Mouse (Mus musculus) yolk sac, embryonic 10.5 days (tissue): Measurements from ENCODE around the gene Fgd6.

Experiments
- DNase-seq: peaks from one replicate; pipeline ENCODE4 v3.0.0-alpha.2; 2017; ENCODE audit warnings: low spot score

Fgd6 gene

DNA sequence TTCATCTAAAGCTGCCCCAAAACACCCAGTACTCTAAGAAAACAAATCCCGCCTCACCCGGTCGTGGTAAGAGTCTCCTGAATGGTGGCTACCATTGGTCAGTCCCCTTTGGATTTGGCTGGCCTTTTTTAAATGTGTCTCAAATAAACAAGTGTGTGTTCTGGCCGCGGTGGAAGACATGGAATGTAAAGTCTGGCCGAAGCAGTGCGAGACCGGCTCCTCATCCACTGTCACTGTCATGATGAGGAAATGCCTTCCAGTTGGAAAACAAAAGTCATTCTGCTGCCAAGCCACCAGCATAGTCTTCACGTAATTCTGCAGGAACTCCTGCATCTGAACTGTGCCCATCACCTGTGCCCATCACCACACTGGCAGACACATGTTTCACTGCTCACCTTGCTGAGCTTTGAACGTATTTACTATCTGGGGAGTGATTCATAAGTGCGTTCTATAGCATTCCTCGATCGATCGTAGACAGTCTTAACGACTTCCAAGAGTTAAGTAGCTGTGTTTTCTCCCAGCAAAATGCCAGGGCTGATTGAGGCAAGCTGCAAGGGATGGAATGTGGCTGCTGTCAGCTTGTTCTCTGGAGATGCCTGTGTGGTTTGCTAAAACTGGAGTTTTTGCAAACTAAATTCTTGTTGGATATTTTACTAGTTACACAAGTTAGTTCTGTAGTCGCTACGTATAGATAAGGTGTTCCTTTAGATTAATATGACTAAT lies 60.1 kb downstream of the Fgd6 start:
- DNase-seq, result no peak

DNA sequence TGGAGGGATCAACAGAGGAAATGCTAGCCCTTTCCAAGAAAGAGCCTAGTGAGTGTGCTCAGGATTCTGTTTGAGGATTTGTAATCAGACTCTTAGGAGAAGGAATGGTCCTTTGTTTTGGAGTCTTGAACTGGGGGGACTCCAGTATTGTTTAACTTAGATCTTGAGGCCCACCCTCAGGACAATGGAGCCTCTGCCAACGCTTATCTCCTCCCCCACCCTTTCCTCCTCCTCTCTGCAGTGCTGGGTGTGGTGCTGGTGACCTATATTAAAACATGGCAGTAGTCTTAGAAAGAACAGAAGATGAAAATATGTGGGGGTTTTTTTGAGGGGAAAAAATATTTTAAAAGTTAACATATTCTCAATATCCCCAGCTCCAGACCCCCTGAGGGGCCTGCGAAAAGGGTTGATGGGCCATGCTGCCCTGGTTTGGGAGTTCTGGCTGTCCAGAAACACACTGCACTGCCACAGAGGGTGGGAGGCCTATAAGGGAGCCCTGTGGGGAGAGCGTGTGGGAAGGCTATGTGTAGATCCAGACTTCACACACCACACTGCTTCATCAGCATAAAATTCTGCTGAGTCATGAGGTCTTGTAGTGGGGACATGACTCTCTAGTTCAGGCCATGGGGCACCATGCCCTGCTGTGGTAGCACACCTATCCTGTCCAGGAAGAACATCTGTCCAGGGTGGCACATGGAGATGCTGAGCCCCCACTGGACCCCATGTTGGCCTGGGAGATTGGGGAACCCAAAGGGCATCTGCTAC lies 61.5 kb downstream of the Fgd6 start:
- DNase-seq, result no peak

DNA sequence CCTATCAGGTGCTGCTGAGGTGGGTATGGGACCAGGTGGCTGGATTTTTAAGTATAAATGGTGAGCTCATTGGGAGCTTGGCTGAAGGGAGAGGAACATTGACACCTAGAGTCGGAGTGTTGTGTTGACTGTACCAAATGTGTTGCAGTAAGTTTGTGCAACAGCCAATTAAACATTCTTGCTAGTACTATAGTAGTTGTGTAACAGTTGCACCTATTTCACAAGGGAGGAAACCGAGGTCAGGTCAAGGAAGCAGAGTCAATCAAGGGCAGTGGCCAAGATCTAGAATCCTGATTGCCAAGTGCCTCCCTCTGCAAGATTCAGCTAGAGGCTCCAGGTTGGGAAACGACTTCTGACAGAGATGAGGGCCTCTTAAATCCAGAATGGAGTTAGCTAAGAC lies 62.3 kb downstream of the Fgd6 start:
- no peak for DNase-seq

DNA sequence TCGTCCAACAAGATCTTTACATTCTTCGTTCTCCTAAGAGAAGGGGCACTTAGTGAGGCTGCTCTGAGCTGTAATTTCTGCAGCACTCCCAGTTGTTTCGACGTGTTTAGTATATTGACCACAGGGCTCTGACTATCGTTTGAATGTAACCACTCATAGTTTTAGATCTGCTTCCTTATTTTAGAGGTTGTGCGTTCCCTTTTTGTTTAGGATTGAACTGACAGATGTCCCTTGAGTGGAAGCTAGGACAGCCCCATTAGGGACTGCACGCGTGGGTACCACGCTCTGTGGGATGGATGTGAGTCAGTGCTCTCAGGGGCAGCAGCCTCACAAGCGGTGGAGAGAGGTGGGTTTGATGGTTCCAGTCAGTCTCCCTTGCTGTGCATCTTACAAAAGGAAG lies 69.7 kb downstream of the Fgd6 start:
- no peak for DNase-seq

DNA sequence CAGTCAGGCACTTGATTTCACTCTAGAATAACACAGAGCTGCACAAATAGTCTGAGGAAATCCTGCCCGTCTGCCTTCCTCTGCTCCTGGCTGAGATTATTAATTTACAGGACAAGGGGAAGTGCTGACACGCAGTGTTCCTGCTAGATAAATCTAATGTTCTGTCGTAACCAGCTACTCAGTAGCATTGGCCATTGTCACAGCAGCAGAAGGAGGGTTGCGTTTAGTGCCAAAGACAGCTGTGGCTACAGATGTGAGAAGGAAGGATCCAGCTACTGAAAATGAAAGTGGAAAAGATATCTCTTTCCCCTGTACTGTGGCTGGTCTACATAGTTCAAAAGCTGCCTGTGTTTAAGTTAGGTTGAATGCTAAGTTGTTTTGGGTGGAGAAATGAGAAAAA lies 71.4 kb downstream of the Fgd6 start:
- DNase-seq, result no peak

DNA sequence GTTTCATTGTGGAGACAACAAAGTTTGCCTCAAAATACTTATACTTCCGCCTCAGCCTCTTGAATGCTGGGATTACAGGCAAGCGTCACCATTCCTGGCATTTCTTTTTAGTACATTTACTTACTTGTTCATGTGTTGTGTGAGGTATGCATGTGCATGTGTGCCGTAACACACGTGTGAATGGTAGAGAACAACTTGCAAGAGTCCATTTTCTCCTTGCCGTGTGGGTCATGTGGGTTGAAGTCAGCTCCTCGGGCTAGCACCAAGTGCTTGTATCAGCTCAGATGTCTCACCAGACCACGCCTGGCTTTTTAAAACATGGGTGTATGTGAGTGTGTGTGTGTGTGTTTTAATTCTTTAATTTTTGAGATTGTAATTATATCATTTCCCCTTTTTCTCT lies 71.8 kb downstream of the Fgd6 start:
- no peak for DNase-seq

DNA sequence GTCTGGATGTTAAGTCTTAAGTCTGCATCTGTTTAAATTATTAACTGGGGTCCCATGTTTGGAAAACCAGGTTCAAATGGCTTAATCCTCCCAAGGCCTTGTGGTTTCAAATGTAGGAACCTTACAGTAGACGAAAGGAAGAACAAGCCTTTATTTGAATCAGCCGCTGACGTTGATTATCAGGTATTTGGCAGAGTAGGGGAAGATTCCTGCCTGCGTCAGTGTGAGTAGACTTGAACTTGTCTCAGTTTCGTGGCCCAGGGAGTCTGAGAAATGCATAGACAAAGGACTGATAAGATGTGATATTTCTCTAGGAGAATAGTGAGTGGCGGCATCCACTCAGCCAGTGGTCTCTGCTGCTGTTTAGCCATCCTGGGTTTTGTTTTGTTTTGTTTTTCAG lies 73.0 kb downstream of the Fgd6 start:
- no peak for DNase-seq

DNA sequence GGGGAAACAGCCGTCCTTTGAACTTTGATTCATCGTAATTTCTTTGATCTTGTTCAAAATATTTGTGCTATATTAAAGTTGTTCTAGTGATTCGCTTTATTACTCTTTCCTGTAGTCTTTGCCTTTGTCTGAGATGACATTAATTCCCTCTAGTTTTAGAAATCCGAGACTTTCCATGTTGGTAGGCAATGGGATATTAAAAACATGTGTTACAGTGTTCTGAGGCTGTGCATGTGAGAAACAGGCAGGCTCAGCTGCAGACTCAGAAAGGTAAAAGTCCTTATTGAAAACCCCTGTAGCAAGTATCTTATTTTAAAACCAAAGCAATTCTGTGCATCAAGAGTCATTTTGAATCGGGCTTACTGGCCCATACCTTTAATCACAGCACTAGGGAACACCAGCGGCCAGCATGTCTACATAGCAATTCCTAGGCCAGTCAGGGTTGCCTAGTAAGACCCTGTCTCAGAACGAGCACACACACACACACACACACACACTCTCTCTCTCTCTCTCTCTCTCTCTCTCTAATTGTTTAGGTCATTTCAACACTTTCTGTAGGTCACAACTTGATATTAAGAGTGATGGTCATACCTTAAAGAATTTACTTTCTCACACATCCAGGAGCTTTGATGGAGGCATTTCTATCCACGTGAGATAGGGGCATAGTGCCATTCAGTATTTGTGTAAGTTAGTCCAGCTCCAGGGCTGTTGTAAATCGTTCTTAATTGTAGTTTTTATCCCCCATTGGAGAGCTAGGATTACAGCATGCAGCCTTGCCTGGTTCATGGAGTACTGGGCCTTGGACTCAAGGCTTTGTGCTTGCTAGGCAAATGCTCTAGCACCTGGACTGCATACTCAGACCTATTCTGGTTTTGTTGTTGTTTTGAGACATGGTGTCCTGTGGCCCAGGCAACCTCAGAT lies 75.3 kb downstream of the Fgd6 start:
- DNase-seq, result no peak

DNA sequence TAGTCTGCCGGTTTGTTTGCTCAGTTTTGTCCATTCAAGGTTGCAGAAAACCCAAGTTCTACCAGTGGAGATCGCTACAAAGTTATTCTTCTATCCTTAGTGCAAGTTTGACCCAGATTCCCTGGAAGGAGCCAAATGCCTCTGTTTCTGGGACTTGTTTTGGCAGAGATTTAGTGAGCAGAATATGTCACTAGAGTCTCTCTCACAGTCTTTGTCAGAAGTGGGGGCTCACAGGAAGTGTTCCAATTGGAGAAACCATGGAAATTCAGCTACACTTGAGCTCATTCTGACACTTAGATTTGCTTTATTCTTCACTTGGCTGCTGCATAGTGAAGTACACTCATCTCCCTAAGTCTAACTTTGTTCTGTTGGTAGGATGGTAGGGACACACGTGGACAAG lies 76.4 kb downstream of the Fgd6 start:
- no peak for DNase-seq

DNA sequence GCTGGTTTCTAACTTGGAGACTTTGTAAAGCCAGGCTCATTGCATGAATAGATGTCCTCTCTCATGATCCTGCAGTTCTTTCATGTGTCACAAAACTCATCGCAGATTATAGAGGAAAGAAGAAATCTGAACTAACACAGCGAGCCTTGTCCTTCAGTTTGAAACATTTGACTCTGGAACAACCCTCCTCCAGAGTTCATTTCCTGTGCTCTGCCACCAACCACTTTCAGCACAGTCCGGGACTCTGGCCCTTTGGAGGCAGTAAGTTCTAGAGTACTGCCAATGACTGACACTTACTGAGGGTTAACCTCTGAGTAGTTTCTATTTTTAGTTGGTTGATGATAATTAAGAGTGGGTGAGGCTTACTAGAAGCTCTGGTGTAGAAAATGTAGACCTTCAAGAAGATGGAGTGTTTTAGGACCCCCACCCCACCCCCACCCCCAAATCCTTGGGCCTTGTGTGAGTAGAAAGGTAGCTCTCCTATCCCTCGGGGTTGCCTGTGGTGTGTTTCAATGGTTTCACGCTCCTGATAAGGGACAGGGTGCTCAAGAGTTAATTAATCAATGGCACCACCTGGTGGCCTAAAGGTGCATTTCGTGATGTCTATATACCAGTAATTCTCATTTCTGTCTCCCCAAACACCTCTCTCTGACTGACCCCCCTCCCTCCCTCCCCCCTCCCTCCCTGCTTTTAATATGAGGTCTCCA lies 80.2 kb downstream of the Fgd6 start:
- peak; percentile 74 for DNase-seq

DNA sequence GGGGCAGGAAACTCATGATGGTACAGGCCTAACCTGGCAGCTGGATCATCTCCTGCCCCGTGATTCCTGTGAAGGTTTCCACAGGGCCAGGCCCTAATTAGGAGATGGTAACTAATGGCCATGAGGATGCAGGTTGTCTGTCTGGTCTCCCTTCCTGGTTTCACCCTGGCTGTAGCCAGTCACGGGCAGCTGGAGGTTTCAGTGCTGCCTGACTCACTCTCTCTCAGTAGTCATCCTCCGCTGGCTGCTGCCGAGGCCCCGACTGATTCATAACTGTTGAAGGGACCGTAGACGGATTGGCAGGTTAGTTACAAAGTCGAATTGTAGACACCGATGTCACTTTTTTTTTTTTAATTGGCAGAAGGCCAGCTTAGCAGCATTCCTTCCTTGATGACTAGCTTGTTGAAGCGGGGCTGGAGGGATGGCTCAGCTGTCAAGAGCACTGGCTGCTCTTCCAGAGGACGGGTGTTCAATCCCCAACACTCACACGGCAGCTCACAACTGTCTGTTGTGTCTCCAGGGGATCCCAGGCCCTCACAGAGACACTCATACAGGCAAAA lies 81.1 kb downstream of the Fgd6 start:
- DNase-seq, result no peak

DNA sequence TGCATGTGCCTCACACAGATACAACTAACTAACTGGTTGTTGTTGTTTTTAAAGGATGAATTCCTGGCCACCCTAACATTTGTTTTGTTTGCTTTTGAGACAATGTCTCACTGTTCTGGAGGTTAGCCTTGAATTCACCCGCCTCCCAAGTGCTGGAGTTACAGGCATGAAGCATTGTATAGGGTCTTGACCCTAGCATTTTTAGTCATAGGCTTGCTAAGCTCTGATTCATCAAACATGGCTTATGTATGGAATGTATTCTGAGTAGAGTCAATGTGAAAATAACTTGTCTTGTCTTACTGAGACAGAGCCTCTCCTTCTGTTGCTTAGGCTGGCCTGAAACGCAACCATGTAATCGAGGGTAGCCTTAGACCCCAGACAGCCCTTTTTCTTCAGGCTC lies 82.1 kb downstream of the Fgd6 start:
- DNase-seq, result no peak

DNA sequence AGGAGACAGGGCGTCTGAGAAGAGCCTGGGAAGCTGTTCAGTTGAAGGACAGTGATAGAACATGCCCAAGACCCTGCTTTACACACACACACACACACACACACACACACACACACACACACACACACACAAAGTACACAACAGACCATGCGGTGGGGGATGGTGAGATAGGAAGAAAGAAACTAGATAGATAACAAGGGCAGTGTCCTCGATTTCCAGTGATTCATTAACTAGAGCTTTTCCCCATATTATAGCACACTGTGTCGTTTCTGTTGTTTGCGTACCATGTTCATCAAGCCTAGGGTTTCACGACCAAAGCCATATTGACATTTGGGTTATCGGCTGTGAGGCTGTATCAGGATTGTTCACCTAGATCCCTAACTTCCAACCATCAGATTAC lies 83.2 kb downstream of the Fgd6 start:
- peak; percentile 64 for DNase-seq

DNA sequence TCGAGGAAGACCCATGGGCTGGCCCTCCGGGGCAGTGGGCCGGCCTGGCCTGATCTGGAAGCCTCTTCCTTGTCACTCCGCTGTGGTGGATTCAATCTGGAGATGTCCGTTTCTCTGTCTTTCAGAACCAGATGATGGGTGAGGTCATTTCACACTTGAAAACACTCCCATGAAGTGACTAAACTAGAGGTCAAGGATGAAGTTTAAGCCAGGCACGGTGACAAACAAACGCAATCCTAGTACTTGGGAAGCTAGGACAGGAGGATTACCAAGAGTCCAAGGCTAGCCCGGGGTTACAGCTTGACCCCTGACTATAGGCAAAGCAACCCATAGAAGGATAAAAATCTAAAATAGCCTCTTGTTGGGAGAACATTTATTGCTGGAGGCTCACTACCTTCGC lies 84.9 kb downstream of the Fgd6 start:
- no peak for DNase-seq

DNA sequence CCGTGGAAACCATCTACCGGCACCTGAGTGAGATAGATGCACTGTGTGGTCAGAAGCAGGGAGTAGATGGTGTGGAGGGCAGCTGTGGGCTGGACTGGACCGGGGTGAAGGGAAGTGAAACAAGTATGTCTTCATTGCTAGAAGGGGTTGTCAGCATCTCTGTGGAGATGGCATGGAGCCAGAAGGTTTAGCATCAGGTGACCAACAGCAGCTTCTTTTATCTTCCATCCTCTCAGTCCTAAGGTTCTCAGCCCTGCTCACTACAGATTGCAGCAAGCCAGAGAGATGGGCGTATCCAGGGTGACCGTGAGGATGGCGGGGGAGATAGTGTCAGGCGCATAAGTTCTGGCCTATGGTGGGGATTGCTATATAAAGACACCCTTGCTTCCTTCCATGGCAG lies 86.8 kb downstream of the Fgd6 start:
- DNase-seq, result no peak

DNA sequence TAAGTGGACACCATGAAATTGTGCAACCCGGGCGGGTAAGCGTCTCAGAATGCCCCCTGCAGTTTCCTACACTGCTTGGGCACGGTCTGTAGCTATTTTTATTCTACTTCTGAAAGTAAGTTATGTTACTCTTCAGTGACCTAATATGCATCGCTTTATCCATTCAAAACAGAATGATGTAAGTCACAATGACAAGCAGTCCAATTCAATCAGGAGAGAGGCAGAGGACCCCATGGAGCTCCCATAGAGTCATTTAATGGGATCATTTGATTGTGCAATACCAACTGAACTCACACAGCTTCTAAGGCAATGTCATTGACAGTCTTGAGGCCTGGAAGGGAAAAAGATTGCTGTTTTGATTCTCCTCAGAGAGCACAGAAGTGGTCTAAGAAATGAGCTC lies 87.8 kb downstream of the Fgd6 start:
- DNase-seq, result no peak

DNA sequence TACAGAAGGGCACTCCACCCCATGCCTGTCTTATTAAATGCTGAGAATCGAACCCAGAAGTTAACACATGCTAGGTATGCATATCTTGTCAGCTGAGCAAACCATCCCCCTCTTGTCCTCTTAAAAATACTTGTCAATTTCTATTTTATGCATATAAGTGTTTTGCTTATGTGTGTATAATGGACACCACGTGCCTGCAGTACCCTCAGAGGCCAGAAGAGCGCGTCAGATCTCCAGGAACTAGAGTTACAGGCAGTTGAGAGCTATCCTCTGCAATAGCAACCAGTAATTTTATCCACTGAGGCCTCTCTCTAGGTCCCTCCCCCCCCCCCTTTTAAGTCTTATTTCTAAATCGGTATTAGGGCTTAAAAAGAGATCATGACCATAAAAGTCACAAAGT lies 88.6 kb downstream of the Fgd6 start:
- DNase-seq, result no peak

DNA sequence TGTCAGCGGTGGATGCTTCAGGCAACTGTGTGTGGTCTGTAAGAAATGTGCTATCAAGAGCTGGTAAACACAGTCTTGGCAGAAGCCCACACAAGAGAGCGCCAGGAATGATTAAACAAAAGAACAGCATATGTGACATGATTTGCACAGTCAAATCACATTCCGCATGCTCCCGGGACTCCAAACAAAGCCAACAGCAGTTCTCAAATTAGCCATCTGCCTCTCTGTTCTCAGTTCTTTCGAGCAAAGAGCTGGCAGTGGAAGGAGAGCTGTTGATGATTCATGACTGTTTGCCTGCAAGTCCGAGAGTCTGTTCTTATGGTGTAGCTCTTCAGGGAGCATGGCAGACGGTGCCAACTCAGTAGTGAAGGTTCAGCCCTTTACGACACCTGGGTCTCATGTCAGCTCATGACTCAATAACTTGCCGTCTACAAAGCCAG lies 93.9 kb downstream of the Fgd6 start:
- DNase-seq, result no peak

DNA sequence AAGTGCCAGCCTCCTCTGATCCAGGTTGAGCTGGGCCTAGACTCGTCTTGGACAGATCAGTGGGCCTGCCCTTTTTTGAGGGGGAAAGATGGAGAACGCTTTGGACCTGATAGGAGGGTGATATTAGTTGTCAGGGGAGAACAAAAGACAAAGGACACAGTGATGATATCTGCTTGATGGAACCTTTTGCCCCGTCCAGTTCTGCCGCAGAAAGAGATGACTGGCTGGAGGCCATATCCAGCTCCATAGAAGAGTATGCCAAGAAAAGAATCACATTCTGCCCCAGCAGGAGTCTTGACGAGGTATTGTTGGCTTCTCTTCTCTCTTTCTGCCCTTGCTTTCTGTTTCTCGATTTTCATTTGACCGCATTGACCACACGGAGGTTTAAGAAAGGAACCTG lies 97.3 kb downstream of the Fgd6 start:
- no peak for DNase-seq

DNA sequence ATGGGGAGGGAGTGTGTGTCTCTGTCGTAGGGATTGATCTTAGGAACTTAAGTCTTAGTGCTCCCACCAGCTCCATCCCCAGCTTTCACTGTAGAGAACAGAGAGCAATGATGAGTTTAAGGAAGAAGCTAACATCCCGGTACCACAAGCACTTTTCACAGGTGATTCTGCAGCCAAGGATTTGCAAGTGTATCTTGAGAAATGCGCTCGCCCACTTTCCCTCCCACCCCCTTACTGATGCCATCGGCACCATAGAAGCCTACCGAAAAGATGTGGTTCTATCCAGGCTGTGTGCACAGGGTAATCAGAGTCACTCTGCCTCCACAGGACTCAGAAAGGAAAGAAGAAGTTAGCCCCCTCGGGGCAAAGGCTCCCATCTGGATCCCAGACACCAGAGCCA lies 97.9 kb downstream of the Fgd6 start:
- DNase-seq, result no peak

DNA sequence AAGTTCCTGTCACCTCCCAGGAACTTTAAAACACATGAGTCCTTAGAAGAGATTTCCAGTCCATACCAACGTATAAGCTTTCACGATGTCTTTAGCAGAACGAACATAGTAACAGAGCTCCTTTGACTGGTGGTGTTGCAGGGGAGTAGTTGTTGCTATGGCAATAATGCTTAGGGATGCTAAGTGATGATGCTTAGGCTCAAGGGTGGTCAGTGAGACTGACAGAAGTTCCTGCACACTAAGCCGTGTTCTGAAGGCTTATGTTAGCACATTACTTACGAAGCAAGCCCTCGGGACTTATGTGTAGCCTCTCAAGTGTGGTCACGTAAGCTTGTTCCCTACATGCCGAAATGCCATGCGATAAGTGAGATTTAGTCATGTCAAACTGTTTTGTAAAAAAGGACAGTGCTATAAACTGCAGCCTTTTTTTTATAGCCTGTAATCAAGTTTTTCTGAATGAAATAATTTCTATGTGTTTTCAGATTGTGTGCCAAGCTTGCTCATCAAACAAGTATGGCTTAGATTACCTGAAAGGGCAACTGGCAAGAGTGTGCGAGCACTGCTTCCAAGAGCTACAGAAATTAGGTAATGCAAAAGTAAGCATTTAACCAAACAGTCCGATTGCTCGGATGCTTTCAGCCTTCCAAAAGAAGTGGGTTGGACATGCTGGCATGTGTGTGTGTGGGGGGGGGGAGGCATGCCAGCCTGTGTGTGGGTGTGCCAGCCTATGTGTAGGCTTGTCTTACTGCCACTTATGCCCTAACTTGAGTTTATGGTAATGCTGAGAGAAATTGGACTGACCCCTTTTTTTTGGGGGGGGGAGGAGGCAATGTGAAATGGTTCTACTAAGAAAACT lies 99.0 kb downstream of the Fgd6 start:
- no peak for DNase-seq
